Mouse (Mus musculus): ENCODE measurements around the gene Zfp385b. TPM values are rescaled to one million over a fixed set of nuclear protein-coding genes. Genes with fewer than 3 reads are reported as not detected.

The Zfp385b gene
- polyA plus RNA-seq, 1 experiment, result 66.9 TPM

GRCm38 (mm10) chr2:77823026-77823425 is 3.6 kb upstream of the Zfp385b start:
- H3K4me1 ChIP-seq (ENCODE audit: control insufficient read depth, insufficient read depth, low read length), result peaks cover under 1% of the 10 kb centered on the region; the same call in 1 of the 2 replicates
- 86% methylated on average over 5 of the region's 5 CpGs for WGBS
- no peak for DNase-seq
- no peak overlapping the region for H3K4me3 ChIP-seq (replicated peaks; ENCODE audit: insufficient read depth, low read depth, low read length)
- TF ChIP-seq CTCF (IDR thresholded peaks at IDR 0.05; ENCODE audit: borderline replicate concordance, insufficient read depth, low read depth, low read length) (no peak), POLR2A (IDR thresholded peaks at IDR 0.05; ENCODE audit: borderline replicate concordance, insufficient read depth, low read length) (no peak)
- H3K27me3 ChIP-seq (ENCODE audit: control insufficient read depth, insufficient read depth, low read length), result no peaks in the 10 kb centered on the region
- no peak overlapping the region for H3K27ac ChIP-seq (ENCODE audit: insufficient read depth, low read length)

- Histone ChIP-seq H3K27me3 (ENCODE audit: control insufficient read depth, insufficient read depth, low read length) (no peaks in the 10 kb centered on the region), H3K27ac (ENCODE audit: insufficient read depth, low read length) (peak overlapping the region; percentile 69; the same call in 1 of the 2 replicates), H3K4me1 (ENCODE audit: control insufficient read depth, insufficient read depth, low read length) (peaks cover 12% of the 10 kb centered on the region), H3K4me3 (replicated peaks; ENCODE audit: insufficient read depth, low read depth, low read length) (peak overlapping the region; percentile 63)
- TF ChIP-seq POLR2A (IDR thresholded peaks at IDR 0.05; ENCODE audit: borderline replicate concordance, insufficient read depth, low read length), result no peak
- no peak for TF ChIP-seq CTCF (IDR thresholded peaks at IDR 0.05; ENCODE audit: borderline replicate concordance, insufficient read depth, low read depth, low read length)
- 4% methylated on average over 12 of the region's 12 CpGs for WGBS
- DNase-seq, result peak in 1 of 2 experiments; percentile 42
Measured at GRCm38 (mm10) chr2:77817357-77817894, 2.0 kb downstream of the Zfp385b start.

- Histone ChIP-seq H3K27me3 (ENCODE audit: control insufficient read depth, insufficient read depth, low read length) (no peaks in the 10 kb centered on the region), H3K4me3 (replicated peaks; ENCODE audit: insufficient read depth, low read depth, low read length) (peak overlapping the region; percentile 63), H3K4me1 (ENCODE audit: control insufficient read depth, insufficient read depth, low read length) (peaks cover 16% of the 10 kb centered on the region), H3K27ac (ENCODE audit: insufficient read depth, low read length) (peak overlapping the region; percentile 69)
- whole genome bisulfite sequencing, result under 1% methylated on average over 113 of the region's 116 CpGs
- TF ChIP-seq POLR2A (IDR thresholded peaks at IDR 0.05; ENCODE audit: borderline replicate concordance, insufficient read depth, low read length) (peak; percentile 24; the same call in 1 of the 2 replicates), CTCF (IDR thresholded peaks at IDR 0.05; ENCODE audit: borderline replicate concordance, insufficient read depth, low read depth, low read length) (no peak)
- DNase-seq, result peak; percentile 81
Measured at GRCm38 (mm10) chr2:77816413-77817314, 2.8 kb downstream of the Zfp385b start.

- peak overlapping the region; percentile 63 for H3K4me3 ChIP-seq (replicated peaks; ENCODE audit: insufficient read depth, low read depth, low read length)
- peak; percentile 88 to 94 for DNase-seq
- H3K4me1 ChIP-seq (ENCODE audit: control insufficient read depth, insufficient read depth, low read length), result peaks cover 16% of the 10 kb centered on the region
- TF ChIP-seq CTCF (IDR thresholded peaks at IDR 0.05; ENCODE audit: borderline replicate concordance, insufficient read depth, low read depth, low read length) (no peak), POLR2A (IDR thresholded peaks at IDR 0.05; ENCODE audit: borderline replicate concordance, insufficient read depth, low read length) (peak; percentile 70; the same call in 1 of the 2 replicates)
- peak overlapping the region; percentile 74 for H3K27ac ChIP-seq (ENCODE audit: insufficient read depth, low read length)
- 2% methylated on average over 20 of the region's 20 CpGs for WGBS
- H3K27me3 ChIP-seq (ENCODE audit: control insufficient read depth, insufficient read depth, low read length), result no peaks in the 10 kb centered on the region
Measured at GRCm38 (mm10) chr2:77815775-77816412, 3.5 kb downstream of the Zfp385b start.

GRCm38 (mm10) chr2:77814896-77815295 is 4.5 kb downstream of the Zfp385b start:
- H3K4me1 ChIP-seq (ENCODE audit: control insufficient read depth, insufficient read depth, low read length), result peaks cover 16% of the 10 kb centered on the region
- DNase-seq, result peak in 1 of 2 experiments; percentile 57
- no peaks in the 10 kb centered on the region for H3K27me3 ChIP-seq (ENCODE audit: control insufficient read depth, insufficient read depth, low read length)
- H3K27ac ChIP-seq (ENCODE audit: insufficient read depth, low read length), result peak overlapping the region; percentile 74
- TF ChIP-seq CTCF (IDR thresholded peaks at IDR 0.05; ENCODE audit: borderline replicate concordance, insufficient read depth, low read depth, low read length) (no peak), POLR2A (IDR thresholded peaks at IDR 0.05; ENCODE audit: borderline replicate concordance, insufficient read depth, low read length) (no peak)
- peak overlapping the region; percentile 63 for H3K4me3 ChIP-seq (replicated peaks; ENCODE audit: insufficient read depth, low read depth, low read length)
- 27% methylated on average over 8 of the region's 8 CpGs for WGBS

- H3K27ac ChIP-seq (ENCODE audit: insufficient read depth, low read length), result peak overlapping the region; percentile 86
- WGBS, result 33% methylated on average over 3 of the region's 3 CpGs
- peak overlapping the region; percentile 46 for H3K4me3 ChIP-seq (replicated peaks; ENCODE audit: insufficient read depth, low read depth, low read length)
- H3K4me1 ChIP-seq (ENCODE audit: control insufficient read depth, insufficient read depth, low read length), result peaks cover 19% of the 10 kb centered on the region
- no peak for TF ChIP-seq POLR2A (IDR thresholded peaks at IDR 0.05; ENCODE audit: borderline replicate concordance, insufficient read depth, low read length)
- DNase-seq, result peak; percentile 51 to 59
- no peaks in the 10 kb centered on the region for H3K27me3 ChIP-seq (ENCODE audit: control insufficient read depth, insufficient read depth, low read length)
Measured at GRCm38 (mm10) chr2:77813029-77813428, 6.4 kb downstream of the Zfp385b start.

GRCm38 (mm10) chr2:77810748-77811147 is 8.7 kb downstream of the Zfp385b start:
- Histone ChIP-seq H3K27ac (ENCODE audit: insufficient read depth, low read length) (0 out of 2 replicates have a peak overlapping the region, but pooled peaks have one; percentile 60), H3K4me1 (ENCODE audit: control insufficient read depth, insufficient read depth, low read length) (peaks cover 23% of the 10 kb centered on the region), H3K27me3 (ENCODE audit: control insufficient read depth, insufficient read depth, low read length) (no peaks in the 10 kb centered on the region), H3K4me3 (replicated peaks; ENCODE audit: insufficient read depth, low read depth, low read length) (no peak overlapping the region)
- DNase-seq, result peak; percentile 55 to 69
- WGBS, result 36% methylated on average over 5 of the region's 5 CpGs
- no peak for TF ChIP-seq CTCF (IDR thresholded peaks at IDR 0.05; ENCODE audit: borderline replicate concordance, insufficient read depth, low read depth, low read length)
- no peak for TF ChIP-seq POLR2A (IDR thresholded peaks at IDR 0.05; ENCODE audit: borderline replicate concordance, insufficient read depth, low read length)

Data from cerebellum, adult 2 months (tissue).